Mouse (Mus musculus) adrenal gland, postnatal 25 days (tissue): ENCODE measurements at regions not wholly inside any gene's neighbourhood (a gene's known extent, or its start where the extent isn't known, plus 50 kb on each side); places are given as distances from the start of the nearest gene placed in this dataset.
A peak's percentile ranks its signal among the peaks of the same experiment; 100 is the strongest.
"Not testable (repeated sequence)": the region's sequence is repeated elsewhere in the genome, so short reads cannot be mapped to it uniquely, and the experiment has no call there.

ENCODE experiments used
- DNase-seq: peaks from one replicate; pipeline ENCODE4 v3.0.0; 2021; ENCODE audit warnings: mixed read lengths

DNA sequence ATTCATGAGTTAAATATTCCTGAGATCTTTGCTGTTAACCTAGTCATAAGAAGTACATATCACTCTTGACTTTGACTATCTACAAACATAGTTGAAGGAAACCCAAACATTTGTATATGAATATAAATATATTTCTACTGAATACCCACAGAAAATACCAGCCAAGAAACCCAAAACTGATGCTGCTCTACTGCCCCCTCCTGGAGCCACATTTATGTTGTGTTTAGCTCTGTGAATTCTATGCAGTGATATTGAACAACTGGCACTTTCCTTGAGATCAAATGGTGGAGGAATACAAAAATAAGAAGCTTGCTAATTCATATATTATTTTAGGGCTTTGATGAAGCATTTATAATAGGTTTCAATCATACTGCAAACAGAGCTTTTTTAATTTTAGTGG, 89.7 kb upstream of the Mageb16 start:
- peak; percentile 3 for DNase-seq

GRCm38 (mm10) chrX:79758596-79758995, 87.4 kb upstream of the Mageb16 start:
- DNase-seq, result not testable (repeated sequence)
